In the genomic region with DNA sequence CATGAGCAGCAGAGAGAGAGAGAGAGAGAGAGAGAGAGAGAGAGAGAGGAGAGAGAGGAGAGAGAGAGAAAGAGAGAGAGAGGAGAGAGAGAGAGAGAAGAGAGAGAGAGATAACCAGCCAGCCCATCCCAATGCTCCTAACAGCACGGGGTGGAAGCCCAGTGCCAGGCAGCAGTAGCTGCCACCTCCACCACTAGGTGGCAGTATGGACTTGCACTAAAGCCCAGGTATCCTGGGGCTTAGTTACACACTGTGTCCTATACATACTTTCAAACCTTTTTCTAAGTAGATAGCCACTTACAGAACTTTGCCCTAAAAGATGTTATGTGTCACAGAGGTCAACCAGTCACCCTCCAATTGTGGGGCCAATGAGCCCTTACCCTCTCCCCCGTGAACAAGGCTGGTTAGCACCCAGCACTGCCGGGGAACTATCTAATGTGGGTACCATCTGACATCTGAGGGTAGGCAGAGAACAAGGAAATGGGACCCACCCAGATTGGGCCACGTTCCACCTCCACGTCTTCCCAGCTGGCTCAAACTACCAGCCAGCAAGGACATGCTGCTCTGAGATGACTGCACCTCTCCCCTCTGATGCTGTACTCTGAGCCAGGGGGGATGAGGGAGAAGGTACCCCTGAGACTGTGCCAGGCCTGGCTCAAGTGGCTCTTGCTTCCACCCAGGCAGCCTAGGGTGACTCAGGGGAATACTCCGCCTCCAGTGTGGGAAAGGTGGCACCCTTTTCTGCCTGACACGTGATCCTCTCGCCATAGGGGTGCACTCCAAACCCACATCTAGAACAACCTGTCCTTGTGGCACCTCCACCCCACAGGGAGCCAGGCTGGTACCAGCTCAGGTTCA, we compare ENCODE assay signal across 8 mouse cellular contexts. TPM values are rescaled to one million over a fixed set of nuclear protein-coding genes. Genes with fewer than 3 reads are reported as not detected.
DNase-seq lines count a peak whose midpoint lies in the region; ATAC-seq and TF ChIP-seq lines count a peak whose summit lies in the region.

No protein-coding gene starts in this region.

- peak; percentile 83; the same call in 1 of the 2 replicates for TF ChIP-seq CTCF in small intestine, adult 2 months (IDR thresholded peaks at IDR 0.05; ENCODE audit: extremely low read depth, insufficient read length, insufficient replicate concordance, low read depth, low read length)

- H3K9ac ChIP-seq in intestine, embryonic 14.5 days (ENCODE audit: low read length) = no peak overlapping the region

- peak; percentile 77 to 92 for DNase-seq in adrenal gland, adult (ENCODE audit: inconsistent age in 2 of 2, low spot score in 1 of 2)
- no peak for DNase-seq in adrenal gland, adult 8-10 months
- peak; percentile 84 to 87 for DNase-seq in cerebellum, postnatal 36 days
- DNase-seq in gastrocnemius, adult 8-10 months (ENCODE audit: low spot score in 2 of 2) = peak; percentile 65 to 73
- peak; percentile 87 for DNase-seq in intestine, embryonic 14.5 days (ENCODE audit: low spot score)
- peak; percentile 80 to 90 for DNase-seq in left cerebral cortex, postnatal 25 days (ENCODE audit: low spot score in 2 of 2)
- DNase-seq in midbrain, embryonic 10.5 days (ENCODE audit: low spot score) = peak; percentile 73

- peaks cover 9% of the 10 kb centered on the region for H3K4me1 ChIP-seq in intestine, embryonic 14.5 days (replicated peaks; ENCODE audit: control insufficient read depth, insufficient read depth, low read length)
- peaks cover 32% of the 10 kb centered on the region for H3K4me1 ChIP-seq in midbrain, embryonic 10.5 days
- peaks cover 5% of the 10 kb centered on the region for H3K4me1 ChIP-seq in small intestine, adult 2 months (ENCODE audit: control insufficient read depth, insufficient read depth, insufficient read length, low read length)

- ATAC-seq in intestine, embryonic 14.5 days (replicated peaks; ENCODE audit: low FRiP score, low TSS enrichment, low read depth) = peak; percentile 78

- no peaks in the 10 kb centered on the region for H3K9me3 ChIP-seq in intestine, embryonic 14.5 days (ENCODE audit: control insufficient read depth, low read length)
- no peaks in the 10 kb centered on the region for H3K9me3 ChIP-seq in midbrain, embryonic 10.5 days (replicated peaks)

- H3K4me3 ChIP-seq in intestine, embryonic 14.5 days (ENCODE audit: low read depth, low read length) = no peak overlapping the region
- no peak overlapping the region for H3K4me3 ChIP-seq in midbrain, embryonic 10.5 days
- no peak overlapping the region for H3K4me3 ChIP-seq in small intestine, adult 2 months (ENCODE audit: low read depth, low read length)

- TF ChIP-seq POLR2A in small intestine, adult 2 months (IDR thresholded peaks at IDR 0.05; ENCODE audit: low read depth, low read length) = no peak

- 69% methylated on average over 8 of the region's 8 CpGs for WGBS in intestine, embryonic 14.5 days
- WGBS in midbrain, embryonic 10.5 days = 67% methylated on average over 8 of the region's 8 CpGs
- WGBS in small intestine, adult 2 months = 60% methylated on average over 8 of the region's 8 CpGs

- H3K36me3 ChIP-seq in intestine, embryonic 14.5 days (ENCODE audit: control insufficient read depth, insufficient read depth, low read length) = peaks cover 28% of the 10 kb centered on the region
- H3K36me3 ChIP-seq in midbrain, embryonic 10.5 days = peaks cover 82% of the 10 kb centered on the region
- peaks cover 19% of the 10 kb centered on the region for H3K36me3 ChIP-seq in small intestine, adult 2 months (ENCODE audit: control insufficient read depth, insufficient read depth, low read length)

- no peaks in the 10 kb centered on the region for H3K27me3 ChIP-seq in intestine, embryonic 14.5 days (replicated peaks; ENCODE audit: control insufficient read depth, insufficient read depth, low read length)
- H3K27me3 ChIP-seq in midbrain, embryonic 10.5 days (ENCODE audit: low read depth, poor library complexity, severe bottlenecking) = no peaks in the 10 kb centered on the region
- no peaks in the 10 kb centered on the region for H3K27me3 ChIP-seq in small intestine, adult 2 months (ENCODE audit: control insufficient read depth, insufficient read depth, low read length)

- H3K4me2 ChIP-seq in intestine, embryonic 14.5 days (ENCODE audit: low read length) = no peak overlapping the region

- intact Hi-C loops in left cerebral cortex, postnatal 25 days (cut with DNase I) = loop anchor here (1.0 to 2.0 kb wide), 6 partner anchors 19 to 187 kb away; no protein-coding TSS in a partner anchor

- no peak overlapping the region for H3K27ac ChIP-seq in intestine, embryonic 14.5 days (ENCODE audit: low read depth)
- H3K27ac ChIP-seq in midbrain, embryonic 10.5 days (replicated peaks) = peak overlapping the region; percentile 76; the same call in 1 of the 2 replicates
- H3K27ac ChIP-seq in small intestine, adult 2 months (ENCODE audit: insufficient read depth, low read depth, low read length) = no peak overlapping the region

RNA-seq across cellular contexts. Expression of a gene that starts 15.7 kb away (rescaled TPM):
- total RNA-seq in adrenal gland, adult 8-10 months (2022) = 10 to 100 TPM; 14.0 to 18.5 (median 15.1) TPM
- total RNA-seq in gastrocnemius, adult 8-10 months (2022) = 1 to 10 TPM; 4.4 to 6.8 (median 5.3) TPM
- 10.3 and 10.8 TPM in 2 replicates for polyA plus RNA-seq in intestine, embryonic 14.5 days (2014; fragmentation: Nextera tagmentation; extraction: Ambion mirVana)
- total RNA-seq in left cerebral cortex, postnatal 25 days (2021) = 10 to 100 TPM; 32.5 to 33.7 TPM
- 23.4 and 24.6 TPM in 2 replicates for polyA plus RNA-seq in midbrain, embryonic 10.5 days (2016; fragmentation: Nextera tagmentation; extraction: Ambion mirVana)
- 17.0 and 28.4 TPM in 2 replicates for polyA plus RNA-seq in small intestine, adult 2 months (2012; rRNA removed)

RNA-seq across cellular contexts. Expression of a gene that starts 27.0 kb away (rescaled TPM):
- total RNA-seq in adrenal gland, adult 8-10 months (2022) = 1,000 to 10,000 TPM; 3,015 to 3,481 (median 3,228) TPM
- 100 to 1,000 TPM; 301 to 406 (median 351) TPM for total RNA-seq in gastrocnemius, adult 8-10 months (2022)
- polyA plus RNA-seq in intestine, embryonic 14.5 days (2014; fragmentation: Nextera tagmentation; extraction: Ambion mirVana) = 15,561 and 16,510 TPM in 2 replicates
- total RNA-seq in left cerebral cortex, postnatal 25 days (2021) = 1,000 to 10,000 TPM; 2,451 to 2,479 TPM
- 12,690 and 13,877 TPM in 2 replicates for polyA plus RNA-seq in midbrain, embryonic 10.5 days (2016; fragmentation: Nextera tagmentation; extraction: Ambion mirVana)
- 4,701 and 11,894 TPM in 2 replicates for polyA plus RNA-seq in small intestine, adult 2 months (2012; rRNA removed)

Comparison
In these comparisons a context has a peak if more than half of its experiments do, and no peak if none do; other contexts are left out.
1. RNA of a gene that starts 27.0 kb away (total RNA-seq): 3,015 to 3,481 TPM in adrenal gland, adult 8-10 months and 2,451 to 2,479 TPM in left cerebral cortex, postnatal 25 days; 301 to 406 TPM in gastrocnemius, adult 8-10 months; every median in the first group is over 4 times any median in the second.